Mouse (Mus musculus) E14TG2a.4 (cell line): ENCODE results near the gene Wipf3.

Experiments used
- H3K27me3 ChIP-seq: 2 replicates; pipeline ENCODE4 v1.6.1; 2014; ENCODE audit warnings: low read length, control low read depth; ENCODE audit not compliant: insufficient read depth
- H3K36me3 ChIP-seq: 2 replicates; pipeline ENCODE4 v1.6.1; 2014; ENCODE audit warnings: low read length, control low read depth; ENCODE audit not compliant: insufficient read depth
- H3K4me1 ChIP-seq: replicated peaks from 2 replicates; pipeline ENCODE4 v1.6.1; 2014; ENCODE audit warnings: low read depth, low read length, control low read depth
- H3K4me3 ChIP-seq: replicated peaks from 2 replicates; pipeline ENCODE4 v1.5.1; 2014; ENCODE audit warnings: mild to moderate bottlenecking, low read length
- H3K9me3 ChIP-seq: 2 replicates; pipeline ENCODE4 v1.6.1; 2014; ENCODE audit warnings: low read length, control low read depth
- CTCF ChIP-seq: conservative IDR thresholded peaks from 2 replicates; pipeline ENCODE4 v1.5.1; 2014; ENCODE audit warnings: low read length
- NANOG ChIP-seq: IDR thresholded peaks from 2 replicates; pipeline ENCODE4 v1.6.1; 2014; ENCODE audit warnings: borderline replicate concordance, low read length, mixed read lengths
- POU5F1 ChIP-seq: IDR thresholded peaks from 2 replicates; pipeline ENCODE4 v1.6.1; 2014; ENCODE audit warnings: low read length, borderline replicate concordance

Wipf3 gene

GRCm38 (mm10) chr6:54412879-54413278 lies 16.5 kb upstream of the Wipf3 start:
- peaks cover 2% of the 10 kb centered on the region; the same call in 1 of the 2 replicates for H3K27me3 ChIP-seq
- no peak overlapping the region for H3K4me3 ChIP-seq
- no peaks in the 10 kb centered on the region for H3K9me3 ChIP-seq
- no peak for TF ChIP-seq NANOG
- TF ChIP-seq CTCF = no peak
- no peak for TF ChIP-seq POU5F1
- H3K36me3 ChIP-seq = no peaks in the 10 kb centered on the region
- H3K4me1 ChIP-seq = 0 out of 2 replicates have a peak, but pooled peaks cover 10% of the 10 kb centered on the region

- TF ChIP-seq NANOG (no peak), POU5F1 (no peak), CTCF (no peak)
- no peaks in the 10 kb centered on the region for H3K36me3 ChIP-seq
Measured at GRCm38 (mm10) chr6:54425230-54425629, 4.2 kb upstream of the Wipf3 start.

DNA sequence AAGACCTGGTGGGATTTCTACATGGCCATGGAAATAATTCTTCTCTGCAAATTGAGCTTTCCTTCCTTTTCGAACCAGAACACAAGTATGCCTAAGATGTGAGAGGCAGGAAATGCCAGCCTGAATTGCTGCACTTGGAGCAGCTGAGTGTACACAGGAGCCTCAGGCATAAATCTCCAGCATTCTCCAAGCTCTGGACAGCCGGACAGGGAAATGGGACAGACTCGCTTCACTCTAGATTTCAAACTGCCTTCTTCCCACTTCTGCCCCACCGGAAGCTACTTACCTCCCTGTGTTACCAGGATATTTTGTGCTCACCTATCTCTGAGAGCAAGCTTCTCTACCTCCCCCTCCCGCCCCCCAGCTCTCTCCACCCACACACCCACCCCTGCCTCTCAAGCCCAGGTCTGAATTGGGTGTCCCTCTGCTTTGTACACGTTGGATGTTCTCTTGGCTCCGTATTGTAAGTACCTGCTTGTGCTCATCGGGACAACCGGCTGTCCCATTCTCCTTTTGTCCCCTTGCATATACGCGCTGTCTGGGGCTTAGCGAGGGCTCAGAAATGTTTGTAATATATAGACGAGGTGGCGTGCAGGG lies 455 bp upstream of the Wipf3 start:
- Histone ChIP-seq H3K4me1 (peaks cover 19% of the 10 kb centered on the region), H3K36me3 (no peaks in the 10 kb centered on the region), H3K9me3 (peaks cover 6% of the 10 kb centered on the region), H3K27me3 (peaks cover 62% of the 10 kb centered on the region), H3K4me3 (peak overlapping the region; percentile 78)
- TF ChIP-seq POU5F1 = no peak
- TF ChIP-seq CTCF = no peak

More at GRCm38 (mm10) chr6:54425230-54425629, 4.2 kb upstream of the Wipf3 start:
- Histone ChIP-seq H3K27me3 (peaks cover 48% of the 10 kb centered on the region), H3K9me3 (peaks cover 7% of the 10 kb centered on the region; the same call in 1 of the 2 replicates), H3K4me3 (no peak overlapping the region), H3K4me1 (peaks cover 17% of the 10 kb centered on the region)

DNA sequence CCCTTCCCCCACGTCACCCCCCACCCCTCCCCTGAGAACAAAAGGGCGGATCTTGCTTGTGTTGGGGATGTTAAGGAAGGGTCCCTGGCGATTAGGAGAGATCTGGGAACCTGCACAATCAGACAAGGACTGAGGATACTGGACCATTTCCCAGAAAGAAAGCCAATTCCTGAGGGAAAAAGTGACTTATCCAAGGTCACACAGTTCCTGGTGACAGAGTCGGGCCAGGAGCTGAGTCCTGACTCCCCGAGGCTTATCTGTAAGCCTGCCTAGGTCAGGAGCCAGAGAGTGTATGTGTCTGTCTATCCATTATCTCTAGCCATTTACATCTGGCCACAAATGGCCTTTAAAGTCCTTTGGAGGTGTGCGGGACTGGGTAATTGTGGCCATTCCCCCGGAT lies 818 bp downstream of the Wipf3 start:
- peaks cover 56% of the 10 kb centered on the region for H3K27me3 ChIP-seq
- H3K9me3 ChIP-seq = peaks cover 6% of the 10 kb centered on the region
- H3K36me3 ChIP-seq = no peaks in the 10 kb centered on the region
- peak overlapping the region; percentile 78 for H3K4me3 ChIP-seq
- H3K4me1 ChIP-seq = peaks cover 24% of the 10 kb centered on the region
- TF ChIP-seq CTCF = no peak

DNA sequence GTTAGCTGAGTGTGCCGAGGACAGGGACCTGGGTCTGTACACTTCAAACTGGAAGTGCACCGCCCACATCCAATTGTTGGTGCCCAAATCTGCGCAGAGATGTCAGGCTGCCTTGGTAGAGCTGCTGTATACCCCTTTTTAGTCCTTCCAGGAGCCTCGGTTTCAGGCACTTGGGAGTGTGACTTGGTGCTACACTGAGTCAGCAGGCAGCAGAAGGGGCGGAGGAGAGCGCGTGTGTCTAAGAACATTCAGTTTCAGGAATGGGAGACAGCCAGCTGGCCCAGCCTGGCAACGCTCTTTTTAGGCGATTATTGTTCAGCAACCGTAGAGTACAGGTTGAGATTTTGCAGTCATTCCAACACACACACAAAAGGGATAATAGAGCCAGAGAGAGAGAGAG lies 2.4 kb downstream of the Wipf3 start:
- Histone ChIP-seq H3K9me3 (peaks cover 6% of the 10 kb centered on the region), H3K4me3 (no peak overlapping the region), H3K36me3 (no peaks in the 10 kb centered on the region), H3K4me1 (peaks cover 38% of the 10 kb centered on the region), H3K27me3 (peaks cover 51% of the 10 kb centered on the region)
- TF ChIP-seq NANOG (no peak), CTCF (no peak), POU5F1 (no peak)

- TF ChIP-seq NANOG (no peak), CTCF (no peak), POU5F1 (no peak)
- no peak overlapping the region for H3K4me3 ChIP-seq
- peaks cover 6% of the 10 kb centered on the region for H3K9me3 ChIP-seq
- H3K27me3 ChIP-seq = peaks cover 47% of the 10 kb centered on the region
- H3K4me1 ChIP-seq = peaks cover 38% of the 10 kb centered on the region
- H3K36me3 ChIP-seq = no peaks in the 10 kb centered on the region
Measured at GRCm38 (mm10) chr6:54432191-54432590, 2.8 kb downstream of the Wipf3 start.

- H3K27me3 ChIP-seq = peaks cover 41% of the 10 kb centered on the region
- no peaks in the 10 kb centered on the region for H3K36me3 ChIP-seq
- TF ChIP-seq CTCF (no peak), NANOG (no peak), POU5F1 (no peak)
- H3K9me3 ChIP-seq = peaks cover 6% of the 10 kb centered on the region
- no peak overlapping the region for H3K4me3 ChIP-seq
- H3K4me1 ChIP-seq = peaks cover 38% of the 10 kb centered on the region
Measured at GRCm38 (mm10) chr6:54432806-54433545, 3.6 kb downstream of the Wipf3 start.

GRCm38 (mm10) chr6:54434171-54434570 lies 4.8 kb downstream of the Wipf3 start:
- no peak for TF ChIP-seq CTCF
- TF ChIP-seq NANOG = no peak
- TF ChIP-seq POU5F1 = no peak
- Histone ChIP-seq H3K27me3 (peaks cover 29% of the 10 kb centered on the region), H3K36me3 (no peaks in the 10 kb centered on the region), H3K9me3 (peaks cover 6% of the 10 kb centered on the region), H3K4me1 (peaks cover 32% of the 10 kb centered on the region), H3K4me3 (no peak overlapping the region)
